Comparison of ENCODE assay signal across 8 mouse cellular contexts in the genomic region with DNA sequence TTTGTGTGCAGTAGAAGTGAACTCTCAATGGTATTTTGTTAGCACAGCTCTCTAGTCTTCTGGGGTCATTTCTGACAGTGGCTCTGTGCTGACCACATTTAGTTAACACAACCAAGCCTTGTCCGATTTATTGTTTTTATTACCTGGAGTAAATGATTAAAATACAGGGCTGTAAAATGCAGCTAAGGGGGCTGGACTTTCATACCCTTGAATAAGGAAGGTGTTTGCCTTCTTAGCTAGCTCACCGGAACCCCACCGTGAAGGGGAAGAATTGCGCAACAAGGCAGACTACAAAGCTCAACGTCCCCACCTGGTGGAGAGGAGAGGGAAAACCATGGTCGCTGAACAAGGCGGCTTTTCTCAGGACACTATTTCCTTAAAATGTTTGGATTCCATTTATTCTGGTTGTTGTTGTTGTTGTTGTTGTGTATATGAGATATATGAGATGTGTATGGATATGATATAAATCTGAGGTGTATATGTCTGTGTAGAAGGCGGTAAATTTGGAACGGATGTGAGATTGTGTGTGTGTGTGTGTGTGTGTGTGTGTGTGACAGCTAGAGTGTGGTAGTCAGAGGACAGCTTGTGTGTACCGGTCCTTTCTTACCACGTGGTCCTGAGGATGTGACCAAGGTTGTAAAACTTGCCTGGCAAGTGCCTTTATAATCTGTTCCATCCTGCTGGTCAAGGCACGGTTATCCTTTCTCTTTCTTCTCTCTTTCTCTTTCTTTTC. TPM values are rescaled to one million over a fixed set of nuclear protein-coding genes. Genes with fewer than 3 reads are reported as not detected.
DNase-seq lines count a peak whose midpoint lies in the region; ATAC-seq and TF ChIP-seq lines count a peak whose summit lies in the region.

No protein-coding gene starts in this region.

- H3K36me3 ChIP-seq in limb, embryonic 12.5 days = peaks cover 10% of the 10 kb centered on the region; the same call in 1 of the 2 replicates
- H3K36me3 ChIP-seq in midbrain, embryonic 14.5 days (ENCODE audit: control insufficient read depth, insufficient read depth, low read length) = 0 out of 2 replicates have a peak, but pooled peaks cover 2% of the 10 kb centered on the region
- H3K36me3 ChIP-seq in spleen, adult 2 months (ENCODE audit: control insufficient read depth, insufficient read depth, low read length) = peaks cover 2% of the 10 kb centered on the region; the same call in 1 of the 2 replicates

- H3K27ac ChIP-seq in limb, embryonic 12.5 days = no peak overlapping the region
- no peak overlapping the region for H3K27ac ChIP-seq in midbrain, embryonic 14.5 days (replicated peaks; ENCODE audit: low read depth, low read length)
- H3K27ac ChIP-seq in spleen, adult 2 months (ENCODE audit: insufficient read depth, low read length) = no peak overlapping the region

- H3K9ac ChIP-seq in limb, embryonic 12.5 days (replicated peaks) = no peak overlapping the region
- H3K9ac ChIP-seq in midbrain, embryonic 14.5 days (replicated peaks; ENCODE audit: low read length) = no peak overlapping the region

- H3K27me3 ChIP-seq in limb, embryonic 12.5 days = no peaks in the 10 kb centered on the region
- no peaks in the 10 kb centered on the region for H3K27me3 ChIP-seq in midbrain, embryonic 14.5 days (ENCODE audit: control insufficient read depth, insufficient read depth, low read length)
- no peaks in the 10 kb centered on the region for H3K27me3 ChIP-seq in spleen, adult 2 months (ENCODE audit: control insufficient read depth, insufficient read depth, low read length)

- TF ChIP-seq POLR2A in spleen, adult 2 months (IDR thresholded peaks at IDR 0.05; ENCODE audit: low read depth, low read length) = no peak

- H3K4me1 ChIP-seq in limb, embryonic 12.5 days (replicated peaks) = no peaks in the 10 kb centered on the region
- H3K4me1 ChIP-seq in midbrain, embryonic 14.5 days (ENCODE audit: control insufficient read depth, insufficient read depth, low read length) = no peaks in the 10 kb centered on the region
- H3K4me1 ChIP-seq in spleen, adult 2 months (ENCODE audit: control insufficient read depth, insufficient read depth, insufficient read length) = no peaks in the 10 kb centered on the region

- H3K4me3 ChIP-seq in limb, embryonic 12.5 days (replicated peaks) = no peak overlapping the region
- H3K4me3 ChIP-seq in midbrain, embryonic 14.5 days (replicated peaks; ENCODE audit: low read depth, low read length) = no peak overlapping the region
- no peak overlapping the region for H3K4me3 ChIP-seq in spleen, adult 2 months (ENCODE audit: extremely low read depth, insufficient read depth, insufficient read length)

- peak; percentile 50; the same call in 1 of the 2 replicates for ATAC-seq in limb, embryonic 12.5 days (ENCODE audit: insufficient number of reproducible peaks, insufficient read depth, low FRiP score, low TSS enrichment, low read depth)
- ATAC-seq in midbrain, embryonic 14.5 days (ENCODE audit: low FRiP score, low TSS enrichment) = no peak; the same call in 1 of the 2 replicates

- H3K4me2 ChIP-seq in limb, embryonic 12.5 days = no peak overlapping the region
- peak overlapping the region; percentile 27; the same call in 1 of the 2 replicates for H3K4me2 ChIP-seq in midbrain, embryonic 14.5 days (ENCODE audit: low read length)

- peak; percentile 77 for DNase-seq in urinary bladder, postnatal 14 days (ENCODE audit: low spot score)
- DNase-seq in urinary bladder, postnatal 10 days (ENCODE audit: low spot score) = no peak
- peak; percentile 72 for DNase-seq in embryo, embryonic 9.5 days (ENCODE audit: extremely low spot score)
- DNase-seq in heart, adult 11 months = peak; percentile 92
- DNase-seq in kidney, adult 18-20 months = peak; percentile 75
- peak; percentile 91 for DNase-seq in midbrain, embryonic 14.5 days
- DNase-seq in spleen, adult 2 months (ENCODE audit: low read depth in 1 of 2, low spot score in 2 of 2) = peak; percentile 70 to 72

- WGBS in limb, embryonic 12.5 days = 18% methylated on average over 12 of the region's 12 CpGs
- WGBS in midbrain, embryonic 14.5 days = 22% methylated on average over 12 of the region's 12 CpGs
- 15% methylated on average over 12 of the region's 12 CpGs for WGBS in spleen, adult 2 months

- 0 out of 2 replicates have a peak, but pooled peaks cover 7% of the 10 kb centered on the region for H3K9me3 ChIP-seq in limb, embryonic 12.5 days
- 0 out of 2 replicates have a peak, but pooled peaks cover 4% of the 10 kb centered on the region for H3K9me3 ChIP-seq in midbrain, embryonic 14.5 days (ENCODE audit: control insufficient read depth, low read length)

- peak; percentile 93; the same call in 1 of the 2 replicates for TF ChIP-seq CTCF in spleen, adult 2 months (IDR thresholded peaks at IDR 0.05; ENCODE audit: extremely low read depth, insufficient read depth, insufficient read length, insufficient replicate concordance)

RNA-seq across cellular contexts. Expression of a gene that starts 16.8 kb away (rescaled TPM):
- 0.55 and 1.1 TPM in 2 replicates for polyA plus RNA-seq in limb, embryonic 12.5 days (2016; fragmentation: Nextera tagmentation; extraction: Ambion mirVana)
- polyA plus RNA-seq in midbrain, embryonic 14.5 days (2014; fragmentation: Nextera tagmentation; extraction: Ambion mirVana) = 3.2 and 3.7 TPM in 2 replicates
- 0.07 and 0.11 TPM in 2 replicates for polyA plus RNA-seq in spleen, adult 2 months (2012; rRNA removed)
